Mouse (Mus musculus) G1E (cell line): Measurements from ENCODE around the gene Kif12. TPM values are rescaled to one million over a fixed set of nuclear protein-coding genes. Genes with fewer than 3 reads are reported as not detected.

ENCODE experiments used
- ATAC-seq: 2 replicates; pipeline ENCODE4 v1.8.0; 2016; ENCODE audit warnings: mild to moderate bottlenecking; ENCODE audit not compliant: insufficient number of reproducible peaks, poor library complexity, low FRiP score, severe bottlenecking; ENCODE audit errors: extremely low read depth
- DNase-seq: peaks from one replicate; pipeline ENCODE4 v3.0.0; 2012; ENCODE audit warnings: low spot score
- H3K27me3 ChIP-seq: 2 replicates; pipeline ENCODE4 v1.6.1; 2012; ENCODE audit warnings: mild to moderate bottlenecking, low read length, inconsistent platforms; ENCODE audit not compliant: insufficient read depth
- H3K36me3 ChIP-seq: replicated peaks from 2 replicates; pipeline ENCODE3; 2012; ENCODE audit warnings: mild to moderate bottlenecking, inconsistent platforms
- H3K4me1 ChIP-seq: 2 replicates; pipeline ENCODE4 v1.6.1; 2012; ENCODE audit warnings: low read depth, low read length, inconsistent platforms, mixed read lengths; ENCODE audit not compliant: insufficient read depth
- H3K4me3 ChIP-seq: 2 replicates; pipeline ENCODE4 v1.5.1; 2012; ENCODE audit warnings: low read depth, mild to moderate bottlenecking, inconsistent platforms, low read length, moderate library complexity, mixed read lengths
- H3K9me3 ChIP-seq: replicated peaks from 2 replicates; pipeline ENCODE4 v1.6.1; 2012; ENCODE audit warnings: inconsistent platforms
- CTCF ChIP-seq: IDR thresholded peaks from 2 replicates; pipeline ENCODE4 v1.5.1; 2012; ENCODE audit warnings: low read depth, low read length, inconsistent platforms, mixed read lengths
- GATA1 ChIP-seq: IDR thresholded peaks from 2 replicates; pipeline ENCODE4 v1.6.1; 2012; ENCODE audit warnings: borderline replicate concordance, low read length, inconsistent platforms, mixed read lengths
- GATA2 ChIP-seq: IDR thresholded peaks from 2 replicates; pipeline ENCODE4 v1.6.1; 2012; ENCODE audit warnings: low read depth, low read length, inconsistent platforms, borderline replicate concordance
- POLR2AphosphoS5 ChIP-seq: IDR thresholded peaks from 2 replicates; pipeline ENCODE4 v1.6.1; 2012; ENCODE audit warnings: low read depth, low read length, inconsistent platforms; ENCODE audit not compliant: insufficient replicate concordance
- TAL1 ChIP-seq: conservative IDR thresholded peaks from 2 replicates; pipeline ENCODE4 v1.6.1; 2012; ENCODE audit warnings: low read depth, low read length, inconsistent platforms, mixed read lengths
- polyA plus RNA-seq: library from polyadenylated mRNA; stranded (reverse); fragments of >175 nt; gene quantifications from 2 replicates; pipeline ENCODE4 v1.2.3, GENCODE M21; 2012
- total RNA-seq, 2 experiments: library from RNA; stranded (forward) in 1 of 2; stranded (reverse) in 1 of 2; fragments of 200-1000 nt in 1 of 2; fragments of >200 nt in 1 of 2; fragmentation: Nextera tagmentation in 1 of 2; gene quantifications; 2 replicates each; pipeline ENCODE4 v1.2.3; 2014 to 2017

The Kif12 gene
- total and polyA plus RNA-seq, 3 experiments, result not detected

- DNase-seq (no peak), ATAC-seq (no peak)
- peak overlapping the region; percentile 7; the same call in 1 of the 2 replicates for H3K4me3 ChIP-seq
- peaks cover 91% of the 10 kb centered on the region for H3K9me3 ChIP-seq
- no peaks in the 10 kb centered on the region for H3K36me3 ChIP-seq
- no peaks in the 10 kb centered on the region for H3K4me1 ChIP-seq
- TF ChIP-seq POLR2AphosphoS5, result no peak
- no peak for TF ChIP-seq TAL1
- no peak for TF ChIP-seq GATA2
- no peak for TF ChIP-seq GATA1
- no peak for TF ChIP-seq CTCF
- no peaks in the 10 kb centered on the region; the same call in 1 of the 2 replicates for H3K27me3 ChIP-seq
Measured at GRCm38 (mm10) chr4:63215993-63216531, 44.1 kb upstream of the Kif12 start.

GRCm38 (mm10) chr4:63215185-63215992 lies 43.5 kb upstream of the Kif12 start:
- no peak for TF ChIP-seq POLR2AphosphoS5
- TF ChIP-seq TAL1, result no peak
- no peak for TF ChIP-seq CTCF
- TF ChIP-seq GATA1, result no peak
- no peak for TF ChIP-seq GATA2
- DNase-seq (no peak), ATAC-seq (no peak)

GRCm38 (mm10) chr4:63213907-63214621 lies 42.1 kb upstream of the Kif12 start, which contains the start of gene Col27a1:
TSS of gene Col27a1 (plus strand) at chr4:63214004.
- TF ChIP-seq GATA2 (no peak), POLR2AphosphoS5 (no peak), CTCF (no peak), GATA1 (no peak), TAL1 (no peak)
- Histone ChIP-seq H3K9me3 (peaks cover 90% of the 10 kb centered on the region), H3K4me3 (peak within 1 kb of the TSS; percentile 36; the same call in 1 of the 2 replicates), H3K27me3 (no peaks in the 10 kb centered on the region; the same call in 1 of the 2 replicates), H3K36me3 (no peaks in the 10 kb centered on the region), H3K4me1 (no peaks in the 10 kb centered on the region)
- no peak for ATAC-seq
- no peak for DNase-seq

More at GRCm38 (mm10) chr4:63215185-63215992, 43.5 kb upstream of the Kif12 start:
- Histone ChIP-seq H3K4me1 (no peaks in the 10 kb centered on the region), H3K36me3 (no peaks in the 10 kb centered on the region), H3K4me3 (peak overlapping the region; percentile 7; the same call in 1 of the 2 replicates), H3K27me3 (no peaks in the 10 kb centered on the region; the same call in 1 of the 2 replicates), H3K9me3 (peaks cover 88% of the 10 kb centered on the region)

- Histone ChIP-seq H3K4me3 (no peak overlapping the region), H3K36me3 (no peaks in the 10 kb centered on the region), H3K9me3 (peaks cover 97% of the 10 kb centered on the region), H3K4me1 (no peaks in the 10 kb centered on the region), H3K27me3 (no peaks in the 10 kb centered on the region)
- ATAC-seq (no peak), DNase-seq (no peak)
- TF ChIP-seq CTCF, result no peak
- TF ChIP-seq POLR2AphosphoS5, result no peak
- no peak for TF ChIP-seq TAL1
- no peak for TF ChIP-seq GATA1
- TF ChIP-seq GATA2, result no peak
Measured at GRCm38 (mm10) chr4:63205583-63205982, 33.7 kb upstream of the Kif12 start.

- H3K27me3 ChIP-seq, result no peaks in the 10 kb centered on the region
- no peak for DNase-seq
- H3K36me3 ChIP-seq, result no peaks in the 10 kb centered on the region
- peaks cover 96% of the 10 kb centered on the region for H3K9me3 ChIP-seq
- ATAC-seq, result no peak
- no peak overlapping the region for H3K4me3 ChIP-seq
- H3K4me1 ChIP-seq, result no peaks in the 10 kb centered on the region
- TF ChIP-seq GATA2 (no peak), CTCF (no peak), POLR2AphosphoS5 (no peak), GATA1 (no peak), TAL1 (no peak)
Measured at GRCm38 (mm10) chr4:63203874-63204273, 31.9 kb upstream of the Kif12 start.

- no peaks in the 10 kb centered on the region for H3K4me1 ChIP-seq
- H3K9me3 ChIP-seq, result peaks cover 79% of the 10 kb centered on the region
- H3K36me3 ChIP-seq, result no peaks in the 10 kb centered on the region
- no peaks in the 10 kb centered on the region for H3K27me3 ChIP-seq
- DNase-seq, result no peak
- no peak overlapping the region for H3K4me3 ChIP-seq
- no peak for TF ChIP-seq POLR2AphosphoS5
- no peak for TF ChIP-seq TAL1
- TF ChIP-seq GATA1, result no peak
- TF ChIP-seq CTCF, result no peak
- TF ChIP-seq GATA2, result no peak
- ATAC-seq, result no peak
Measured at GRCm38 (mm10) chr4:63199366-63199765, 27.4 kb upstream of the Kif12 start.
